Mouse (Mus musculus): ENCODE measurements around the gene Lcn10.
"Not testable (repeated sequence)": the region's sequence is repeated elsewhere in the genome, so short reads cannot be mapped to it uniquely, and the experiment has no call there.

GRCm38 (mm10) chr2:25709791-25710190 is 27.3 kb downstream of the Lcn10 start:
- TF ChIP-seq CTCF, POLR2A (IDR thresholded peaks at IDR 0.05; ENCODE audit: insufficient read depth, low read depth, low read length): not testable (repeated sequence)

All from olfactory bulb, adult 2 months (tissue).